Comparison of ENCODE assay signal across 8 mouse cellular contexts in the genomic region with DNA sequence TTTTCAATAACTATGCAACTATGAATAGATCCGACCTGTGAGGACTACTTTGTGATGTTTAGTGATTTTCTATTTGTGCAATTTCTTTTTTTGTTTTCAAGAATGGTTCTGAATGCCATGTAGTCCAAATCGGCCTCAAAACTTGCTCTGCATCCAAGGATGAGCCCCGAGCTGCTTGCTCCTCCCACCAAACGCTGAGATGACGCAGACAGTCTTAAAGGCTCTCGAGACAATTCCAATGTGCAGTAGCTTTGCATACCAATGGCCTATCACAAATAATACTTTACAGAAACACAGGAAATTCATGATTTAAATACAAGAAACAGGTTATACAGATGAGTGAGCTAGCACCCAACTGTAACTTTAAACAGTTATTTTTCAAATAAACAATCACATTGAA. TPM values are rescaled to one million over a fixed set of nuclear protein-coding genes. Genes with fewer than 3 reads are reported as not detected.
DNase-seq lines count a peak whose midpoint lies in the region; ATAC-seq lines count a peak whose summit lies in the region.

No protein-coding gene starts in this region.

- H3K27me3 ChIP-seq in megakaryocyte, embryonic 14.5 days (replicated peaks): no peaks in the 10 kb centered on the region
- H3K27me3 ChIP-seq in embryonic facial prominence, embryonic 13.5 days: no peaks in the 10 kb centered on the region
- no peaks in the 10 kb centered on the region for H3K27me3 ChIP-seq in limb, embryonic 10.5 days (ENCODE audit: low read depth, poor library complexity, severe bottlenecking)
- no peaks in the 10 kb centered on the region for H3K27me3 ChIP-seq in stomach, embryonic 14.5 days (ENCODE audit: control insufficient read depth, insufficient read depth, low read length)

- WGBS in embryonic facial prominence, embryonic 13.5 days: 66% methylated on average over 6 of the region's 6 CpGs
- WGBS in limb, embryonic 10.5 days: 81% methylated on average over 6 of the region's 6 CpGs
- WGBS in stomach, embryonic 14.5 days: 61% methylated on average over 6 of the region's 6 CpGs

- H3K4me2 ChIP-seq in embryonic facial prominence, embryonic 13.5 days: peak overlapping the region; percentile 81
- peak overlapping the region; percentile 83 for H3K4me2 ChIP-seq in stomach, embryonic 14.5 days (replicated peaks; ENCODE audit: low read depth, low read length)

- ATAC-seq in megakaryocyte, adult 5-6 weeks (ENCODE audit: poor library complexity, severe bottlenecking): no peak
- ATAC-seq in embryonic facial prominence, embryonic 13.5 days (ENCODE audit: insufficient number of reproducible peaks, insufficient read depth, low FRiP score, low TSS enrichment, low read depth): no peak
- ATAC-seq in stomach, embryonic 14.5 days (ENCODE audit: insufficient number of reproducible peaks, insufficient read depth, low FRiP score, low read depth): no peak

- no peaks in the 10 kb centered on the region for H3K9me3 ChIP-seq in megakaryocyte, embryonic 14.5 days
- H3K9me3 ChIP-seq in embryonic facial prominence, embryonic 13.5 days: no peaks in the 10 kb centered on the region
- H3K9me3 ChIP-seq in limb, embryonic 10.5 days (replicated peaks): no peaks in the 10 kb centered on the region
- H3K9me3 ChIP-seq in stomach, embryonic 14.5 days (ENCODE audit: control insufficient read depth, low read depth, low read length): no peaks in the 10 kb centered on the region

- H3K4me3 ChIP-seq in megakaryocyte, embryonic 14.5 days (replicated peaks): peak overlapping the region; percentile 99
- H3K4me3 ChIP-seq in embryonic facial prominence, embryonic 13.5 days: peak overlapping the region; percentile 95
- peak overlapping the region; percentile 95 for H3K4me3 ChIP-seq in limb, embryonic 10.5 days
- peak overlapping the region; percentile 76; the same call in 1 of the 2 replicates for H3K4me3 ChIP-seq in stomach, embryonic 14.5 days (ENCODE audit: low read depth, low read length)

- peak overlapping the region; percentile 62; the same call in 1 of the 2 replicates for H3K9ac ChIP-seq in embryonic facial prominence, embryonic 13.5 days
- H3K9ac ChIP-seq in stomach, embryonic 14.5 days (replicated peaks; ENCODE audit: low read depth, low read length): peak overlapping the region; percentile 64; the same call in 1 of the 2 replicates

- DNase-seq in limb, embryonic 10.5 days (ENCODE audit: low spot score): no peak
- DNase-seq in urinary bladder, adult 18-20 months (ENCODE audit: low spot score in 2 of 2): no peak
- no peak for DNase-seq in ovary, postnatal 14 days (ENCODE audit: low spot score)
- no peak for DNase-seq in embryo, embryonic 10 days (ENCODE audit: low spot score)

- H3K36me3 ChIP-seq in megakaryocyte, embryonic 14.5 days (replicated peaks; ENCODE audit: low read length): peaks cover 55% of the 10 kb centered on the region
- H3K36me3 ChIP-seq in embryonic facial prominence, embryonic 13.5 days: peaks cover 50% of the 10 kb centered on the region
- peaks cover 63% of the 10 kb centered on the region for H3K36me3 ChIP-seq in limb, embryonic 10.5 days
- peaks cover 35% of the 10 kb centered on the region; the same call in 1 of the 2 replicates for H3K36me3 ChIP-seq in stomach, embryonic 14.5 days (ENCODE audit: control insufficient read depth, insufficient read depth, low read length)

- H3K27ac ChIP-seq in embryonic facial prominence, embryonic 13.5 days: no peak overlapping the region
- H3K27ac ChIP-seq in limb, embryonic 10.5 days: no peak overlapping the region
- no peak overlapping the region for H3K27ac ChIP-seq in stomach, embryonic 14.5 days (ENCODE audit: low read length)

- peaks cover 38% of the 10 kb centered on the region for H3K4me1 ChIP-seq in megakaryocyte, embryonic 14.5 days
- peaks cover 28% of the 10 kb centered on the region for H3K4me1 ChIP-seq in embryonic facial prominence, embryonic 13.5 days
- peaks cover 20% of the 10 kb centered on the region for H3K4me1 ChIP-seq in limb, embryonic 10.5 days
- H3K4me1 ChIP-seq in stomach, embryonic 14.5 days (ENCODE audit: control insufficient read depth, insufficient read depth, low read length): peaks cover 14% of the 10 kb centered on the region; the same call in 1 of the 2 replicates

RNA-seq across cellular contexts. Expression of a gene that starts 1.3 kb away (rescaled TPM):
- 0.35 and 1.6 TPM in 2 replicates for polyA plus RNA-seq in megakaryocyte, embryonic 14.5 days (2012; ENCODE audit: insufficient read depth, low replicate concordance)
- total RNA-seq in megakaryocyte, adult 5-6 weeks (2015): 14.2 and 18.2 TPM in 2 replicates
- total RNA-seq in megakaryocyte, adult 5-6 weeks (2017): 28.5 and 31.8 TPM in 2 replicates
- 20.4 and 24.4 TPM in 2 replicates for polyA plus RNA-seq in embryonic facial prominence, embryonic 13.5 days (2015; fragmentation: Nextera tagmentation; extraction: Ambion mirVana)
- polyA plus RNA-seq in limb, embryonic 10.5 days (2016; fragmentation: Nextera tagmentation; extraction: Ambion mirVana): 11.4 and 11.5 TPM in 2 replicates
- 14.3 and 14.7 TPM in 2 replicates for polyA plus RNA-seq in stomach, embryonic 14.5 days (2014; fragmentation: Nextera tagmentation; extraction: Ambion mirVana)

RNA-seq across cellular contexts. Expression of a gene that starts 1.4 kb away (rescaled TPM):
- 2.1 and 4.5 TPM in 2 replicates for polyA plus RNA-seq in megakaryocyte, embryonic 14.5 days (2012; ENCODE audit: insufficient read depth, low replicate concordance)
- total RNA-seq in megakaryocyte, adult 5-6 weeks (2015): 16.8 and 21.0 TPM in 2 replicates
- 25.1 and 26.6 TPM in 2 replicates for total RNA-seq in megakaryocyte, adult 5-6 weeks (2017)
- 43.6 and 43.8 TPM in 2 replicates for polyA plus RNA-seq in embryonic facial prominence, embryonic 13.5 days (2015; fragmentation: Nextera tagmentation; extraction: Ambion mirVana)
- polyA plus RNA-seq in limb, embryonic 10.5 days (2016; fragmentation: Nextera tagmentation; extraction: Ambion mirVana): 72.7 and 78.5 TPM in 2 replicates
- polyA plus RNA-seq in stomach, embryonic 14.5 days (2014; fragmentation: Nextera tagmentation; extraction: Ambion mirVana): 47.9 and 48.4 TPM in 2 replicates

RNA-seq across cellular contexts. Expression of a gene that starts 40.3 kb away (rescaled TPM):
- 65.9 and 69.9 TPM in 2 replicates for polyA plus RNA-seq in megakaryocyte, embryonic 14.5 days (2012; ENCODE audit: insufficient read depth, low replicate concordance)
- 29.3 and 30.2 TPM in 2 replicates for total RNA-seq in megakaryocyte, adult 5-6 weeks (2015)
- 47.9 and 49.6 TPM in 2 replicates for total RNA-seq in megakaryocyte, adult 5-6 weeks (2017)
- 45.4 and 49.0 TPM in 2 replicates for polyA plus RNA-seq in embryonic facial prominence, embryonic 13.5 days (2015; fragmentation: Nextera tagmentation; extraction: Ambion mirVana)
- 31.8 and 40.6 TPM in 2 replicates for polyA plus RNA-seq in limb, embryonic 10.5 days (2016; fragmentation: Nextera tagmentation; extraction: Ambion mirVana)
- 33.0 and 36.3 TPM in 2 replicates for polyA plus RNA-seq in stomach, embryonic 14.5 days (2014; fragmentation: Nextera tagmentation; extraction: Ambion mirVana)

RNA-seq across cellular contexts. Expression of a gene that starts 46.7 kb away (rescaled TPM):
- 10.9 TPM in 1 of 2 replicates, not detected in the other for polyA plus RNA-seq in megakaryocyte, embryonic 14.5 days (2012; ENCODE audit: insufficient read depth, low replicate concordance)
- 22.5 and 27.8 TPM in 2 replicates for total RNA-seq in megakaryocyte, adult 5-6 weeks (2015)
- 21.4 and 22.4 TPM in 2 replicates for total RNA-seq in megakaryocyte, adult 5-6 weeks (2017)
- 103 and 104 TPM in 2 replicates for polyA plus RNA-seq in embryonic facial prominence, embryonic 13.5 days (2015; fragmentation: Nextera tagmentation; extraction: Ambion mirVana)
- polyA plus RNA-seq in limb, embryonic 10.5 days (2016; fragmentation: Nextera tagmentation; extraction: Ambion mirVana): 132 and 144 TPM in 2 replicates
- polyA plus RNA-seq in stomach, embryonic 14.5 days (2014; fragmentation: Nextera tagmentation; extraction: Ambion mirVana): 86.8 and 87.9 TPM in 2 replicates

RNA-seq across cellular contexts. Expression of a gene that starts 46.7 kb away (rescaled TPM):
- 213 and 264 TPM in 2 replicates for polyA plus RNA-seq in megakaryocyte, embryonic 14.5 days (2012; ENCODE audit: insufficient read depth, low replicate concordance)
- total RNA-seq in megakaryocyte, adult 5-6 weeks (2015): 53.9 and 55.1 TPM in 2 replicates
- total RNA-seq in megakaryocyte, adult 5-6 weeks (2017): 30.1 and 35.8 TPM in 2 replicates
- polyA plus RNA-seq in embryonic facial prominence, embryonic 13.5 days (2015; fragmentation: Nextera tagmentation; extraction: Ambion mirVana): 82.8 and 95.7 TPM in 2 replicates
- polyA plus RNA-seq in limb, embryonic 10.5 days (2016; fragmentation: Nextera tagmentation; extraction: Ambion mirVana): 73.0 and 81.9 TPM in 2 replicates
- 104 and 106 TPM in 2 replicates for polyA plus RNA-seq in stomach, embryonic 14.5 days (2014; fragmentation: Nextera tagmentation; extraction: Ambion mirVana)
